Mouse (Mus musculus) gastrocnemius, postnatal 4 days (tissue): ENCODE results near the gene Zfp36l2. TPM values are rescaled to one million over a fixed set of nuclear protein-coding genes. Genes with fewer than 3 reads are reported as not detected.
"Not testable (repeated sequence)": the region's sequence is repeated elsewhere in the genome, so short reads cannot be mapped to it uniquely, and the experiment has no call there.

Source experiments
- DNase-seq, 2 experiments: peaks; one replicate each; pipeline ENCODE4 v3.0.0; 2021 to 2022; ENCODE audit warnings: low spot score in 2 of 2, mixed read lengths in 2 of 2
- total RNA-seq, 2 experiments: library from RNA; stranded (reverse); gene quantifications; 2 replicates each; pipeline ENCODE4 v1.2.3; 2021

Zfp36l2 gene
- total RNA-seq, 2 experiments from 2014 or later: 41.2 to 47.3 TPM

DNA sequence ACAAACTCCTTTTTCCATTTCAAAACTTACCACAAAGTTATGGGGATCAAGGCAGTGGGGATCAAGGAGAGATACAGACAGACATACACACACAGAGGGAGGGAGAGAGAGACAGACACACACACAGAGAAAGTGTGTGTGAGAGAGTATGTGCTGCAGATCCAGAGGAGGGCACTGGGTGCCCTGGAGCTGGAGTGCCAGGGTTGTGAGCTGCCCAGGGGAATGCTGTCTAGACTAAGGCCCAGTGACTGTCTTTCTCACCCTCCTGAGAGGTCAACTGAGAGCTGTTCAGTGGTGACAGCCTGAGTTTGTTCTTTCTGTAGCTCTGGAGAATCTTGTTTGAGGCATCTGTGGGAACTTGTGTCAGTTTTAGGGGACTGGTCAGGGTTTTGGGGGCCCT, 8.6 kb upstream of the Zfp36l2 start:
- DNase-seq: no peak

- DNase-seq: no peak
Observed at GRCm38 (mm10) chr17:84195835-84196234, 8.1 kb upstream of the Zfp36l2 start.

DNA sequence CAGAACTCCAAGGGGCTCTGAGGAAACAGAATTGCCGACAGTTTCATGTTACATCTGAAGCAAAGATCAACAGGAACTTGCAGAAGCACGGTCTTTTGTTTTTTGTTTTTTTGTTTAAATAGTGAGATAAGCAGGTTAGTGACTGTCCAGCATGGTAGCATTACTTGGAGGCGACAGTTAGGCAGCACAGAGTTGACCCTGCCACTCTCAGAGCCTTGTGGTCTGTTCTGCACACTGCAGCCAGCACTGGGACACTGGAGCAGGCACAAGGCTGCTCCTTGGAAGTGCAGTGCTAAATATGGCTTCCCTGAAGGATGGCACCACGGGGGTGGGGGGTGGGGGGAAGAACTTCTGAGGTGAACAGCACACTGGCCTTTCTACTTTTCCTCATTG, 7.3 kb upstream of the Zfp36l2 start:
- no peak for DNase-seq

DNA sequence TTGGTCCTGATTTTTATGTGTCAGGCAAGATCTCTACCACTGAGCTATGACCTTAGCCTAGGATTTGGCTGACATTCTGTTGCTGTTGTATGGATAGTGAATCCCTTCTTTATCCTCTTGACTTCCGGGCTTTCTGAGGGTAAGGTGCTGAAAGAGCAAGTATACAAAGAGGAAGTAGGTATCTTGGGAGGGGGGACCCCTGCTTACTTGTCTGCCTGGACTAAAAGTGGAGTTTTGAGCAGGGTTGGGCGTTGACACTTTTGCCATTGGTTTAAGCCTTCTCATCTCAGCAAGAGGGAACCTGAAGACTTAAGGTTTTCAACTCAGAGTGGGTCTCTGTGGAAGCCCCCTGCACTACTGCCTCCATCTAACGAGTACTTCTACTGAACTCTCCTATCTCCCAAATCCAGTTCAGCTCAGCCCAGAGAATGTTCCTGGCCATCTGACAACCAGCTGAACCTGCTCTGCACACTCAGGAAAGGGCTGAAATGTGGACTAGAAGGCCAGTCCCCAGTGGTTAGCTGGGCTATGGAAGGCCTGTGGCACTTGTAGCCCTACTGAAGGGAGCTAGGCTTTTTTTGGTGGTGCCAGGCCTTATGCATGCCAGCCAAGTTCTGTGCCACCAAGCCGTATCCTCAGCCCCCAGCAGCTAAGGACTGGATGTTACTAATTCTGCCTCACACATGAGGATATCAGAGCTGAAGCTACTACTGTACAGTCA, 6.7 kb upstream of the Zfp36l2 start:
- DNase-seq: peak in 1 of 2 experiments; percentile 12

DNA sequence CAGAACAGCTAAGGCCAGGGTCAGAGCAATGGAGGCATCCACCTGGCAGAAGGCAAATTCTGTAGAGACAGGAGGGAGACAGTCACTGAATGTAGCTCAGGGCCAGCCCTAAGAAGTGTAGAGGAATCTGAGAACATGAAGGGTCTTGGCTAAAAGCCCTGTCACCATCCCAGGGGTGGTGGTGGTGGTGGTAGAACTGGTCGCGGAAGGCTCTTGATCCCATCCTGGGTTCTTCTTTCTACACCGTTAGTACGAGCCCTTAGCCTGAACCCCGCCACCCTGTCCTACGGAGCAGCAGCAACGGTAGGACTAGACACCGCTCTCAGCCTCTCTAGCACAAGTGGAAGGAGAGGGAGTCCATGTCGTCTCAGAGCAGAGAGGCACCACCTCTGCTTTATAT, 5.7 kb upstream of the Zfp36l2 start:
- DNase-seq: no peak

DNA sequence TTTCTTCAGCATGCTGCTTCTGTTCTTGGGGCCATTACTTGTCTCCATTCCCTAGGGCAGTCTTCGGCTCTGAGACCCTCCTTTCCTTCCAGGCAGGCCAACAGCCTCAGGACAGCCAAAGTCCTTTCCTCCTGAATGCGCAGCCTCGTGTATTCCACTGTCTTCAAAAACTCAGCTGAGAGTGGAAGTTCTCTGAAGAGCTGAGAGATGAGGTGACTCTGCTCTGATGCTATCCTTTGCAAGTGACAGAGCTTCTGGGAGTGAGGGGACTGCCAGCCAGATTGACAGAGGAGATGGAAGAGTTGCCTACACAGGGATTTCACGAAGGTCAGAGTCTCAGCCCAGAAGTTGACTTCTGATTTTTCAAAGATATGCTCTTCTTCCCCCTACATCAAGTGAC, 4.2 kb upstream of the Zfp36l2 start:
- DNase-seq: no peak

- peak; percentile 71 to 85 for DNase-seq
Observed at GRCm38 (mm10) chr17:84190885-84191284, 3.1 kb upstream of the Zfp36l2 start.

GRCm38 (mm10) chr17:84189127-84189854, 1.5 kb upstream of the Zfp36l2 start:
- no peak for DNase-seq

GRCm38 (mm10) chr17:84188374-84188961, 721 bp upstream of the Zfp36l2 start:
- DNase-seq: peak; percentile 78 to 92

DNA sequence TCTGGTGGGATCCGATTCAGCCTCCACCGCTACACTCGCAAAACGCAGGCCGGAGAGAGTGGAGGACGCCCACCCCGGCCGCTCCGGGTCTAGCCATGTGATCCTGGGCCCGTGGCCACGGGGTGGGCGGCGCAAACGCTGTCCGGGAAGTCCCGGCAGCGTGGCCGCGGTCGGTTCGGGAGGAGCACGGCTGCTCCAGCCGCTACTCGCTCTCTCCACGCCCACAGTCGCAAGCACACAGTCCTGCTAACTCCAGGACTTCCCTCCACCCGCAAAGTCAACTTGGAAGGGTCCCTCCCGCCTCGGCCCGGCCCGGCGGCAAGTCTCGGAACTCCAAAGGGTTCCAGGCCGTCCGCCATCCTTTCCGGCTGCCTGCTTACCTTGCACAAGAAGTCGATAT, 483 bp downstream of the Zfp36l2 start:
- DNase-seq: not testable (repeated sequence)

GRCm38 (mm10) chr17:84186451-84187202, 1.1 kb downstream of the Zfp36l2 start:
- DNase-seq: peak; percentile 46 to 65

DNA sequence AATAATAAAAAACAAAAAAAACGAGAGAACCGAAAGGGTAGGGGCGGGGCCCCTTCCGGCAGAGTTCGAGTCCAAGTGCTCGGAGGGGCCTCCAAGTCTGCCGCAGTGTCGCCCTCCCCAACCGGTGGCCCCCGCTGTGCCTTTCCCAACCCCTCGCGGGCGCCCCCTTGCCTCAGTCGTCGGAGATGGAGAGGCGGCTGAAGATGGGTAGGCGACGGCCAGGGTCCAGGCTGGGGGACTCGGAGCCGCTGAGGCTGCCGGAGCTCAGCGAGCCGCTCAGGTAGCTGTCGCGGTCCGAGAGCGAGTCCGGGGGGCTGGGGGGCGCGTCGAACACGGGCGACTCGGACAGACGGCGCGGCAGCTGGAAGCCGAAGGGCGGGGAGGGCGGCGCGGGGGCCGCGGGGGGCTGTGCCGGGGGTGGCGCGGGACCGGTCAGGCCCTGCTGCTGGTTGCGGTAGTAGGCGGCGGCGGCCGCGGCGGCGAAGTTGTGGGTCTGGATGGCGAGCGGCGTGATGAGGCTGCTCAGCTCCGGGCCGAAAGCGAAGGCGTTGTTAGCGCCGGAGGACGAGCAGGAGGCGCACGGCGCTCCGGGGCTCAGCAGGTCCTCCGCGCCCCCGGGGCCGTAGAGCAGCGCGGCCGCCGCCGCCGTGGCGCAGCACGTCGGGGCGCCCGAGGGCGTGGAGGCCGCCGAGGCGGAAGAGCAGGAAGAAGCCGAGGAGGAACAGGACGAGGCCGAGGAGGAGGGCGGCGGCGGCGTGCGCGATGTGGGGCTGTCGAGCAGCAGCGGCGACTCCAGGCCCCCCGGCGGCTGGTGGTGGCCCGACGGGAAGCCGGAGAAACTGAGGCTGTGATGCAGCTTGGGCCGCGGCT, 1.9 kb downstream of the Zfp36l2 start:
- DNase-seq: peak; percentile 55 to 78

DNA sequence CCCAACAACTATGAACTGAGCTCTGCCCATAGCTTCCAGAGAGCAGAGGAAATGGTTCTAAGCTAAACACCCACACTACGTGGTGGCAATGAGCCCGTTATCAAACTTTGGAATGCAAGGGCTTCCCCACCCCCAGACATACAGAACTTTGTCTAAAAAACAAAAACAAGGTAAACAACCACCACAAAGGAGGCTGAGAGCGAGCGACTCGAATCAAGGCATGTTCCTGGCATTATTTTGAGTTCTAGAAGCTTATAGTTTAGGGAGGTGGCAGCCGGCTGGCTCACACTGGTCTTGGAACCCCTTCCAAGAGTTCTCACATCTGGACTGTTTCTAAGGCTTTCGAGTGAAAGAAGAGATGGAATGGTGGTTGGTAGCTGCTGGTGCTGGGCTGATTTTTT, 2.7 kb downstream of the Zfp36l2 start:
- DNase-seq: peak in 1 of 2 experiments; percentile 11

GRCm38 (mm10) chr17:84183291-84183781, 4.4 kb downstream of the Zfp36l2 start:
- DNase-seq: peak; percentile 79 to 87

- peak; percentile 37 to 56 for DNase-seq
Observed at GRCm38 (mm10) chr17:84182311-84183271, 5.2 kb downstream of the Zfp36l2 start.

DNA sequence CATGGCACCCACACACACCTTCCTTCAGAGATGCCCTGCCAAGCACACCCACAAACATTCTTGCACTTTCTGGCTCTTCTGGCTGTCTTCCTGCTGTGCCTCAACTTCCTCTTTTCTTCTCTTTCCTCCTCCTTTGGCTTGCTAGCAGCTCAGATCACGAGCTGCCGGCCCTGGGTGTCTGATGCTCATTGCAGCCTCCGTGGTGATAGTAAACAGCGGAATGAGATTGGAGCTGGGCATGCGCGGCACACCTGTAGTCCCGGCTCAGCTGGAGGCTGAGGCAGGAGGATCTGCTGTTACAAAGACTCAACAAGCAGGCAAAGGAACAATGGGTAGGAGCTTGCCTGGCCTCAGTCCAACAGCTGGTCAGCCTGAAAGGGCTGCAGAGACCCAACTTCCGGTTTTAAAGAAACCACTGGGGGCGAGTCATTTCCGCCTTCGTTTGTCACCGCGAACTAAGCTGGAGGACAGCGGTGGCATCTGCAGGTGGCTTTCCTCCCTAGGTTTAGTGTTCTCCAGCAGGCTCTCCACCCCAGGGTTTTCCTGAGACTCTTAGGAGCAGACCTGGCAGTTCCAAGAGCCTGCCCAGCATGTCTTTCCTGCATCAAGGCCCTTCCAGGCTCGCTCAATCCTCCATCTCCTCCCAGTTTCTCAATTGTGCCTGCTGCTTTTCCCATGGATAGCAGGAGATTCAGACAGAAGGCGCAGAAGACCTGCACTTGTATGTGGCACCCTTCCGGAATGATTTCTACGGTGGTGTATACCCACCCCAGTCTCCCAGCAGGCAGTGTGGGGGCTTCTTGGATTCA, 6.0 kb downstream of the Zfp36l2 start:
- peak; percentile 19 to 56 for DNase-seq

DNA sequence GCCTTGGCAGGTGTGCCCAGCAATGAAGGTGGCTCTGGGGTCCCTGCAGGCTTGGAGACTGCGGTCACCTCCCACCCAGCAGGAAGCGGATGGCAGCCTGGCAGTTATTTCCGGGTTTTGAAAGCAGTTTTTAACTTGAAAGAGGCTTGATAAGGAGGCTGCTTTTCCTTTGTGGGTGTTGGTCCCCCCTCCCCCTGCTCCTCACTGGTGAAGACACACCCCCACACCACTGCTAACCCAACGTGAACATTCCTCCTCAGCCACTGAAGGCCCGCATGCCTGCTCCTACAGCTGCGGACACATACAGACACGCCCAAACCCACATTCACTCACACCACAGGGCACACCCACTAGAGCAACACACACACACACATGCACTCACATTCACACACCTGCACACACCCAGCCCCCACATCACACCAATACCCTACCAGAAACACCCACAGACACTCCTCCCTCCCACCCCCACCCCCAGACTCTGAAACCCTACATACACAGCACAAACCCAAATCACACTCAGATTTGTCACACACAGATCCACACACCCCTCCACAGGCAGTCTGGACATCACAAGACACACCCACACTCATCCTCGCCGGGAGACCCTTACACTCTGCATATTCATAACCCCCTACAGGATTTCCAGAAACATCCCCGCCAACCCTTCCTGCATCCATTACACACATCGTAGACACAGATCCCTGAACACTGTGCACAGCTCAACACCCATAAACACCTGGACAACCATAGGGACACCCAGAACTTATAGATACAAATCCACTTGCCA, 6.8 kb downstream of the Zfp36l2 start:
- peak in 1 of 2 experiments; percentile 21 for DNase-seq
